Mouse (Mus musculus): Measurements from ENCODE around the gene Nell2.

GRCm38 (mm10) chr15:95482002-95482401 is 46.4 kb downstream of the Nell2 start:
- TF ChIP-seq CTCF (IDR thresholded peaks at IDR 0.05; ENCODE audit: low read depth) (no peak), EP300 (IDR thresholded peaks at IDR 0.05; ENCODE audit: low read depth) (no peak)

Measured in liver, postnatal 0 days (tissue).